Mouse (Mus musculus) c-Kit-positive CD71-positive TER-119-positive erythroid progenitor cells, embryonic 14.5 days (primary cell): ENCODE data around the gene Tmem262.

Experiments
- DNase-seq: peaks from one replicate; pipeline ENCODE4 v3.0.0-alpha.2; 2013; ENCODE audit warnings: low spot score

Tmem262 gene

GRCm38 (mm10) chr19:6102169-6102853 is 22.5 kb downstream of the Tmem262 start:
- peak; percentile 49 for DNase-seq

- no peak for DNase-seq
Observed at GRCm38 (mm10) chr19:6104476-6104875, 24.6 kb downstream of the Tmem262 start.

- no peak for DNase-seq
Observed at GRCm38 (mm10) chr19:6105586-6105985, 25.8 kb downstream of the Tmem262 start, which contains the start of gene Naaladl1. Gene Naaladl1, plus strand, starts transcription at chr19:6105782.

- no peak for DNase-seq
Observed at GRCm38 (mm10) chr19:6113116-6113515, 33.3 kb downstream of the Tmem262 start.

DNA sequence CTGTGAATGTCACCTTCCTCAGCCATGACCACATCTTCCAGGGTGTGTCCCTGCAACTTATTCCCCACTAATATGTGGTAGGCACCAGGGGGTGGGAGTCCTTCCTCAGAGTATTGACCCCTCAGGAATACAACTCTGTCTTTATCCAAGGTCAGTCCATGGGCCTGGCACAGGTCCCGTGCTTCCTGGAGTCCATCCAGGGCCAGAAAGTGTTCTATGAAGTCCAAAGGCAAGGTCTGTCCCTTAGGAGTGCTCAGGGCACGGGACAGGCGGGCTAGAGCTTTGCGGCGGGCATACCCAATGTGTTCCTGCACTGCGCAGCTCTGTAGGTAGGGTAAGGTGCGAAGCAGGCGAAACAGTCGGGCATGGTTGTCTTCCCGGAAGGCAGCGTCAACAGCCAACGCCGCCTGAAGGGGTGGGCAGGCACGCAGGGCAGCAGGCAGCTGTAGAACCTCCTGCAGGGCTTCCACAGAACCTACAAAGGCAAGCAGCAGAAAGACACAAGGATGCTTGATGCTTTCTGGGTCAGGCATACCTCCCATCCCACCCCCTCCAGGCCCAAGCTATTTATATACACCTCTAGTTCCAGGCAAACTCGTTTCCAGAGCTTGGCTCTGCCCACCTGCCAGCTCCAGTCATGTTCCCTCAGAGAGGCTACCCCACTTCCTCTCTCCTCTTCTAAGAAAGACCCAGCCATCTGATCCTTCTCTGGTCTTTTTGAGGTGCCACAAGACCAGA is 36.4 kb downstream of the Tmem262 start:
- no peak for DNase-seq

DNA sequence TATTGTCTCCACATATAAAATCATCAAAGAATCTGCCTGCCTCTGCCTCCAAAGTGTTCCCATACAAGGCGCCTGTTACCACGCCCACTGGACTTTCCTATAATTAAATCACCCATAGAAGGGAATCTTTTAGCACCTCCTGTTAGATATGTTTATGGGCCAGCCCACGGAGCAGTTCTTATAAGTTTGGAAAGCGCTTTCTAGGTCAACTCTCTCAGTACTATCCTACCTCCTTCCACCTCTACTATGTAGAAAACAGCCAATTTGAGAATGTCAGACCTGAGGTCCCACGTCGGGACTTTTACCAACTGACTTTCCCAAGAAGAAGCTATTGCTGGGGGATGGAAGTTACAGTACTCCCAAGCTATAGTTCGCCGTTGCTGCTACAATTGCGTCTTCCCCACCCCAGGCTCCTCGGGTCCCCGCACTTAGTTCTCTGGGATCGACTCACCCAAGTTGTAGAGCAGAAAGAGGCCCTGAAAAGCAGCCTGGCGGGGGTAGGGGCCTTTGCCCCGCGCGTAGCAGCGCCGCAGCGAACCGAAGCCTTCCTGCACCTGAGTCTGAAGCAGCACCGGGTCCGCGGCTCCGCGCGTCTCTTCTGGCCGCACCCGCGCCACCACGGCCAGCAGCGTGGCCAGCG is 37.6 kb downstream of the Tmem262 start:
- no peak for DNase-seq

GRCm38 (mm10) chr19:6117986-6118676 is 38.3 kb downstream of the Tmem262 start, which contains the start of gene Sac3d1:
Gene Sac3d1, minus strand, starts transcription at chr19:6118650.
- DNase-seq, result peak; percentile 92

- DNase-seq, result no peak
Observed at GRCm38 (mm10) chr19:6118677-6119185, 38.9 kb downstream of the Tmem262 start.

- DNase-seq, result no peak
Observed at GRCm38 (mm10) chr19:6121761-6122160, 41.9 kb downstream of the Tmem262 start.

DNA sequence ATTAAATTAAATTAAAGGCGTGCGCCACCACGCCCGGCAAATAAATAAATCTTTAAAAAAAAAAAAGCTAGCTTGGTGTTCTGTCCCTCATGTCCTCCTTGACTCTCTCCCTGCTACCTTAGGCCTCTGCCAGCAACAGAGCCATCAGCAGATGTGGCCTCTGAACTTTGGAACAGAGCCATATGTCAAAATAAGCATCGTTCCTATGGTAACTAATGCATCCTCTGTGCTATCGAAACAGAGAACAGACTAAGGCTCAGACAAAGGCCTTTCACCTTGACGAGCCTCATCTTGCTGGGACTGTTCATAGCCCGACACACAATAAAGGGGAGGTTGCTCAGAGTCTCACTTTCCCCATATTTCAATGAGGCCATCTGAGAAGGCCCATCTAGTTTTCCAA is 43.5 kb downstream of the Tmem262 start:
- no peak for DNase-seq

DNA sequence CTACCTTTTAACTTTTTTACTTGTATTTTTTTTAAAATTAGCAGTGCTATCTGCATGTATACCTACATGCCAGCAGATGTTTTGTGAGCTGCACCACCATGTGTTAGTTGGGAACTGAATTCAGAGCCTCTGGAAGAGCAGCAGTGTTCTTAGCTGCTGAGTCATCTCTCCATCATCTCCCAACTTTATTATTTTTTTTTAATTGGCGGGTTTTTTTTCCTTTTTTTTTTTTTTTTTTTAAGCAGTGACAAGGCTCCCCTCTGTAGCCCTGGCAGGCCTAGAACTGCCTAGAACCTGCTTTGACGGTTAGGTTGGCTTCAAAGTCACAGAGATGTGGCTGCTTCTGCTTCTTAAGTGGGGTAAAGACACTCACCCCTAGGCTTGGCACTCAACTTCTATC is 45.1 kb downstream of the Tmem262 start:
- DNase-seq, result no peak

GRCm38 (mm10) chr19:6126289-6126688 is 46.5 kb downstream of the Tmem262 start:
- peak; percentile 77 for DNase-seq

DNA sequence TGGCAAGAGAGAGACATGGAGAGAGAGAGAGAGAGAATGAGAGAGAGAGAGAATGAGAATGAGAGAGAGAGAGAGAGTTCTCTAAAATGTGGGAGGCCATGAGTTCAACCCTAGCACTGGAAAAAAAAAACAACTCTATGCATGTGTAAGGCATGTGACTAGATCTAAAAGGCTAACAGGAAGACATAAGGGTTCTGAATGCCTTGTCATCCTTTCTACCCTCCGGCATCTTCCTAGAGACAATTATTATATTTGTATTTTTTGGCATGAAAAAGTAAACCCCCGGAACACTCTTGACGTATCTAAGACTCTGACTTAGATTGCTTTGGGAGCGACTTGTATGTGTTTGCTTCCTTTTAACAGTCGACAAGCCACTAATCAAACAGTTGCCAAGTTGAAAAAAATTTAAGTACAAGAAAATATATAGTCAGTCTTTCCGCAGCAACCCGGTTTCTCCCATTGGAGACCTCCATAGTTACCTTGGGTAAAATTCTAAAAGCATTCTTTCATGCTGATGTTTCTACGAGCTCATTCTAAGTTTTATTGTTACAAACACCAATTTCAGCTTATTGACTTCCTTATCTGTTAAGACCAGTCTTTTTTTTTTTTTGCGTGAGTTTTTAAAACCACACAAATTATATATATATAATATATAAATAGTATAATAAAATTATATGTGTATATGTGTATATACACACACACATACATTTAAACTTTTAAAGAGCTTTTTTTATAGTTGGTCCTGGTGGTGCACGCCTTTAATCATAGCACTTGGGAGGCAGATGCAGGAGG is 47.2 kb downstream of the Tmem262 start:
- no peak for DNase-seq

GRCm38 (mm10) chr19:6127760-6128341 is 48.0 kb downstream of the Tmem262 start, which contains the start of gene Snx15:
Gene Snx15, minus strand, starts transcription at chr19:6128304.
- DNase-seq, result peak; percentile 96
